Mouse (Mus musculus) brain, embryonic 14.5 days (tissue): ENCODE data around the gene Snrk.

Source experiments
- CTCF ChIP-seq: fragments of 200-500 bp; IDR thresholded peaks from 2 replicates; pipeline ENCODE4 v1.5.1; 2012; ENCODE audit warnings: inconsistent platforms, mild to moderate bottlenecking, moderate library complexity, borderline replicate concordance; ENCODE audit not compliant: insufficient read depth, insufficient read length; ENCODE audit errors: extremely low read depth
- POLR2A ChIP-seq: fragments of 200-500 bp; IDR thresholded peaks from 2 replicates; pipeline ENCODE4 v1.6.1; 2012; ENCODE audit warnings: mild to moderate bottlenecking, inconsistent platforms, borderline replicate concordance; ENCODE audit not compliant: poor library complexity, insufficient read depth, insufficient read length, severe bottlenecking; ENCODE audit errors: extremely low read depth

DNA sequence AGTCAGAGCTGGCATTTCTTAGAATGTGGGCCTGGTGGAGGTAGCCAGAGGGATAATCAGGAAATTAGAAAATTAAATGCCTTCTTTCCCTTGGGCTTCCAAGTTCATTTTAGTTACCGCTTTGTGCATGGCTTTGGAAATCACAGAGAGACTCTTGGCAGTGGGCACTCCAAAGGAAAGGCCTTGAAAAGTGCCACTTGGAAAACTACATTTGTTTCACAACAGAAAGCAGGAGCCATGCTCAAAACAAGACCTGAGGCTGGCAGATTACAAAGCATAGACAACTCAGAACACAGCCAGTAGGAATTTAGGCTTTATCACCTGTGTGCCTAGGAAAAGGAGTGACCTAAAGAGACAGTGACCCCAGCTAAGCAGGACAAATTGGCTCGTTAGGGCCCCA is 49.4 kb upstream of the Snrk start:
- TF ChIP-seq CTCF: no peak
- no peak for TF ChIP-seq POLR2A
